Mouse (Mus musculus) forebrain, embryonic 12.5 days (tissue): ENCODE measurements around the gene Faim2. TPM values are rescaled to one million over a fixed set of nuclear protein-coding genes. Genes with fewer than 3 reads are reported as not detected.

Experiments
- ATAC-seq: fragments of 200-750 bp; cut with Nextera tagmentation; 2 replicates; pipeline ENCODE4 v1.8.0; 2017; ENCODE audit warnings: moderate TSS enrichment; ENCODE audit not compliant: low FRiP score
- H3K27ac ChIP-seq: fragments of 300-500 bp; sonication (generic); 2 replicates; pipeline ENCODE4 v1.5.1; 2016; ENCODE audit warnings: mild to moderate bottlenecking
- H3K27me3 ChIP-seq: fragments of 300-500 bp; sonication (generic); 2 replicates; pipeline ENCODE4 v1.6.1; 2016; ENCODE audit warnings: mild to moderate bottlenecking
- H3K36me3 ChIP-seq: fragments of 300-500 bp; sonication (generic); replicated peaks from 2 replicates; pipeline ENCODE4 v1.6.1; 2016; ENCODE audit warnings: mild to moderate bottlenecking
- H3K4me1 ChIP-seq: fragments of 300-500 bp; sonication (generic); 2 replicates; pipeline ENCODE4 v1.6.1; 2016
- H3K4me2 ChIP-seq: fragments of 300-500 bp; sonication (generic); 2 replicates; pipeline ENCODE4 v1.6.1; 2016; ENCODE audit warnings: mild to moderate bottlenecking, moderate library complexity
- H3K4me3 ChIP-seq: fragments of 300-500 bp; sonication (generic); replicated peaks from 2 replicates; pipeline ENCODE4 v1.5.1; 2016; ENCODE audit warnings: mild to moderate bottlenecking
- H3K9ac ChIP-seq: fragments of 300-500 bp; sonication (generic); 2 replicates; pipeline ENCODE4 v1.6.1; 2016; ENCODE audit warnings: mild to moderate bottlenecking
- H3K9me3 ChIP-seq: fragments of 300-500 bp; sonication (generic); 2 replicates; pipeline ENCODE4 v1.6.1; 2016
- WGBS: fragments of 180-500 bp; shearing (Covaris S2); methylation state at CpG from one replicate; pipeline ENCODE4 v1.1.7; 2016; 5-methylcytosine and 5-hydroxymethylcytosine counted together
- polyA plus RNA-seq: library from polyadenylated mRNA; unstranded; fragments of >200 nt; fragmentation: Nextera tagmentation; extraction: Ambion mirVana; gene quantifications from 2 replicates; pipeline ENCODE4 v1.2.1, GENCODE M21; 2016

The Faim2 gene
- 1.6 and 1.9 TPM in 2 replicates for polyA plus RNA-seq

DNA sequence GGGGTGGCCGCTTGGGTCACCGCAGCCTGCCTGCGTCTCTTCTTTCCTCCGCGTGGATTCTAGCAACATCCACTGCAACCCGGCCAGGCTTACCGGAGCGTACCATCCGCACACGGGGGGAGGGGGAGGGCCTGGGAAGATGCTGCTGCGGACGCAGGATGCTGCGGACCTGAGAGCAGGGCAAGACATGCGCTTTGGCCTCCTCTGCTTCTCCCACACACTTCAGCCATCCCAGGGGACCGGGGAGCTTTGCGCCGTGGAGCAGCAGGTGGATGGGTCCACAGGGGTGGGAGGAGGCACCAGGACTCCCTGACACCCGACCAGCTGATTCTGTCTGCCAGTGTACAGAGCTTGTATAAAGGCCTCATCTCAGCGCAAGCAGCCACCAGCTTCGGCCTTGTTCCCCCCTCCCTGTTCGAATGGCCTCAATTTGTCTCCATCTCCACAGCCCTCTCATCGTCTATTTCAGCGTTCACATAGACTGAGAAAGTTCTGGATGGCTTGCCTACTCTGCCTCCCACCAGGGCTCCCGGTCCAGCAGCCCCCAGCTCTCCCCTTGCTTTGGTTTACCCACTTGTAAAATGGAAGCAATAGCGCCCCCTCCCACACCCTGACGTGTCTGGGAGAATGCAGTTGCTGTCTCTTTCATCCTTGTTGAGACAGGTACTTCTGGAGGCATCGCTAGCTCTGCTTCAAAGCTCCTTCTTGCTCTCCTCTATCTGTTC lies at the start of gene Faim2:
Gene Faim2, minus strand, starts transcription at position 537 of the 725 bp plus-strand sequence.
- 10% methylated on average over 24 of the region's 27 CpGs for WGBS
- Histone ChIP-seq H3K27me3 (peaks cover 29% of the 10 kb centered on the region), H3K9ac (peak within 1 kb of the TSS; percentile 42), H3K36me3 (no peaks in the 10 kb centered on the region), H3K4me3 (peak within 1 kb of the TSS; percentile 26), H3K4me1 (peaks cover 11% of the 10 kb centered on the region), H3K9me3 (no peaks in the 10 kb centered on the region), H3K27ac (no peak within 1 kb of the TSS), H3K4me2 (peak within 1 kb of the TSS; percentile 51)
- peak; percentile 67 for ATAC-seq

DNA sequence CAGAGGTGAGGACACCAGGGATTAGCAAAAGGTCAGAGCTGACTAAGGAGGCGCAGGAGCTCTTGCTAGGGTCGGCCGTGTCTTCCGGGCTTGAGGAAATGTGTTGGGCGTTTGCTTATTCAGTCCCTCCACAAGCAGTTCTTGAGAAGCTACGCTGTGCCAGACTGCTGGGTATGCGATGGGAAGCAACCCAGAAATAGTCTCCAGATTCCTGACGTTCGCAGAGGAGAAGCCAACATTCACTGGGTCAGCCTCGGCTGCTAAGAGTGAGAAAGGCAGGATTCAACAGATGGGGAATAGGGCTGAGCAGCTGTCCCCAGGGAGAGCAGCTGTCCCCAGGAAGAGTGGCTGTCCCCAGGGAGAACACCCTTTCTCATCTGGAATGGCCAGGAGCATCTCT lies 41.2 kb upstream of the Faim2 start:
- no peak overlapping the region for H3K4me2 ChIP-seq
- no peak overlapping the region for H3K9ac ChIP-seq
- H3K27ac ChIP-seq: no peak overlapping the region
- 84% methylated on average over 10 of the region's 10 CpGs for whole genome bisulfite sequencing
- H3K4me3 ChIP-seq: no peak overlapping the region
- H3K4me1 ChIP-seq: 0 out of 2 replicates have a peak, but pooled peaks cover 2% of the 10 kb centered on the region
- no peak for ATAC-seq
- no peaks in the 10 kb centered on the region; the same call in 1 of the 2 replicates for H3K27me3 ChIP-seq
- no peaks in the 10 kb centered on the region for H3K9me3 ChIP-seq
- no peaks in the 10 kb centered on the region for H3K36me3 ChIP-seq

DNA sequence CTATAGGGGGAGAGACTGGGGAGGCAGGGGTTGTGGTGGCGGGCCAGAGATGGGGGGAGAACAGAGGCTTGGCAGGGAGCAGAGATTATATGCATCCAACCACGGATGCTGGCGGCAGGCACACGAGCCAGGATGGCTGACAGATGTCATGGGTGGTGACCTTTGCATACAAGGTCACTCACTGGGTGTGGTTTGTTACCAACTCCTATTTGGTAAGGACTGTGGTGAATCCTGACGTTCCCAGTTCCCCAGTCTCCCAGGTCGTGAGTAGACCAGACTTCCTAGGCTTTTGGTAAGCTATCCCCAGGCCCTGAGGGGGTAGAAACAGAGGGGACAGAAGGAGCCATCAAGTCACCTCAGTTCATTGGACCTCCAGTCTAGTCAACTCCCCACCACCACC lies 40.7 kb upstream of the Faim2 start:
- 74% methylated on average over 6 of the region's 6 CpGs for WGBS
- Histone ChIP-seq H3K9ac (no peak overlapping the region), H3K9me3 (no peaks in the 10 kb centered on the region), H3K4me1 (0 out of 2 replicates have a peak, but pooled peaks cover 4% of the 10 kb centered on the region), H3K4me3 (no peak overlapping the region), H3K4me2 (no peak overlapping the region), H3K27me3 (peaks cover 1% of the 10 kb centered on the region; the same call in 1 of the 2 replicates), H3K27ac (no peak overlapping the region), H3K36me3 (no peaks in the 10 kb centered on the region)
- no peak for ATAC-seq

DNA sequence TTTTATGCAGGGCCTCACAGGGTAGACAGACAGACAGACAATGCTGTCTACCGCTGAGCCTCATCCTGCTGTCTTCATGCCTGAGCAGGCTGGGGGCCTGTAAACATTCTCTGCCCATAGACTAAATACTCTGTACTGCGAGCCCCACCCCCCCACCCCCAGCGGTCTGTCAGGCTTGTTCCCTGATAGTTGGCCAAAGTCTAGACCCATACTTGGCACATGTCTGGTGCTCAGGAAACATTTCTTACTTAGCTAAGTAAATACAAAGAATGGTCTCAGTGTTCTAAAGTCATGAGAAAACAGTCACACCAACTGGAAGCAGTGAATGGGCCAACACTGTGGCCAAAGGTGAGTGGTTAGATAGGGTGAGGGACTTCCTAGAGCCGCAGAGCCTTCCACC lies 39.4 kb upstream of the Faim2 start:
- Histone ChIP-seq H3K4me2 (no peak overlapping the region), H3K9me3 (no peaks in the 10 kb centered on the region), H3K4me1 (0 out of 2 replicates have a peak, but pooled peaks cover 4% of the 10 kb centered on the region), H3K9ac (no peak overlapping the region), H3K4me3 (no peak overlapping the region), H3K27me3 (peaks cover 7% of the 10 kb centered on the region; the same call in 1 of the 2 replicates), H3K27ac (no peak overlapping the region), H3K36me3 (no peaks in the 10 kb centered on the region)
- WGBS: 81% methylated on average over 4 of the region's 4 CpGs
- ATAC-seq: no peak

DNA sequence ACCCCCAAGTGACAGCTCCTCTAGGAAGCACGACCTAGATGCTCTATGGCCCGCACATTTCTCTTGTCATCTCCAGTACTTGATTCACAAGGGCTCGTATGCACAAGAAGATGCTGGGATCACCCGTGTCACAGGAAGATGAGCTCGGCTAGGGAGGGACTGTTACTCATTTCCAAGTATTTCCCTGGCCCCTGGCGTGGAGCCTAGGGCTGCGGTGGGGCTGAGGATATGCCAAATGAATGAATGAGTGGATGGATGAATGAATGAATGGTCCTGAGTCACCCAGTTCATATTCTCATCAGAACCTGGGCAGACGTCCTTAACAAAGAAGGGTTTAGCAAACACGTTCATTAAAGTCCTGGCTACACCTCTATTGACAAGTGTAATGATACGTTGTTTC lies 32.3 kb upstream of the Faim2 start:
- no peaks in the 10 kb centered on the region for H3K36me3 ChIP-seq
- peaks cover 22% of the 10 kb centered on the region; the same call in 1 of the 2 replicates for H3K27me3 ChIP-seq
- H3K4me3 ChIP-seq: no peak overlapping the region
- 60% methylated on average over 10 of the region's 10 CpGs for WGBS
- no peak for ATAC-seq
- no peak overlapping the region for H3K4me2 ChIP-seq
- no peak overlapping the region for H3K27ac ChIP-seq
- peaks cover 14% of the 10 kb centered on the region; the same call in 1 of the 2 replicates for H3K4me1 ChIP-seq
- H3K9me3 ChIP-seq: no peaks in the 10 kb centered on the region
- H3K9ac ChIP-seq: no peak overlapping the region

DNA sequence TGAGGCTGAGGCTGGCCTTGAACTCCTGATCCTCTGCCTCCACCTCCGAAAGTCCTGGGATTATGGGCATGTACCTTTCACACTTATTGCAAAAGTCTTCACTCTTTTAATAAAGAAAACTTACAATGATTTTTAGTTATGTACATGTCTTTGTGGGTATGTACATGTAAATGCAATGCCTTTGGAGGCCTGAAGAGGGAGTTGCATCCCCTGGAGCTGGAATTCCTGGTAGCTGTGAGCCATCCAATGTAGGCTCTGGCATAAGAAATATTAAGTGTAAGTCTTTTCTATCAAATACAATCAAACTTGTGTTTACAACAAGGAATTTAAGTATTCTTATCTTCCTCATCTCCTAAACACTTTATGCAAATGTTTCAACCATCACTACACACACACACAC lies 31.0 kb upstream of the Faim2 start:
- H3K36me3 ChIP-seq: no peaks in the 10 kb centered on the region
- no peak overlapping the region for H3K4me2 ChIP-seq
- peaks cover 22% of the 10 kb centered on the region; the same call in 1 of the 2 replicates for H3K27me3 ChIP-seq
- WGBS: 94% methylated on average over 1 of the region's 1 CpGs
- H3K4me1 ChIP-seq: peaks cover 10% of the 10 kb centered on the region; the same call in 1 of the 2 replicates
- no peak overlapping the region for H3K4me3 ChIP-seq
- H3K27ac ChIP-seq: no peak overlapping the region
- no peak overlapping the region for H3K9ac ChIP-seq
- no peaks in the 10 kb centered on the region for H3K9me3 ChIP-seq
- ATAC-seq: no peak

DNA sequence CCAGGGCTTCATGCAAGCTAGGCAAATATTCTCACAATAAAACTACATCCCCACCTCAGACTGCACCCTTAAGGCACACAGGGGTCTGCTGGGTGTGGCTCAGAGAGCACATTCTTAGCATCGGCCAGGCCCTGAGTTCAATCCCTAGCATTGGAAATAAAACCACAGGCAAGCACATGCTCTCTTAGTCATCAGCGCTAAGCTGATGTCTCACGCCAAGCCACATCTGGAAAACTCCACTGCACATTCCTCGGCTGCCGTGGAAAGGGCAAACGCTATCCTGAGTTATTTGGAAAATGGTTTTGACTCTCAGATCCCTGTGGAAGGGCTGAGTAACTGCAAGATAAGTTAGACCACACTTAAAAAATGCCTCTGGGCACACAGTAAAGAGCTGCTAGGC lies 25.8 kb upstream of the Faim2 start:
- H3K4me1 ChIP-seq: no peaks in the 10 kb centered on the region
- H3K9ac ChIP-seq: no peak overlapping the region
- no peak overlapping the region for H3K4me3 ChIP-seq
- WGBS: 81% methylated on average over 6 of the region's 6 CpGs
- H3K27me3 ChIP-seq: no peaks in the 10 kb centered on the region
- no peak for ATAC-seq
- no peak overlapping the region for H3K27ac ChIP-seq
- no peak overlapping the region for H3K4me2 ChIP-seq
- no peaks in the 10 kb centered on the region for H3K36me3 ChIP-seq
- H3K9me3 ChIP-seq: no peaks in the 10 kb centered on the region

DNA sequence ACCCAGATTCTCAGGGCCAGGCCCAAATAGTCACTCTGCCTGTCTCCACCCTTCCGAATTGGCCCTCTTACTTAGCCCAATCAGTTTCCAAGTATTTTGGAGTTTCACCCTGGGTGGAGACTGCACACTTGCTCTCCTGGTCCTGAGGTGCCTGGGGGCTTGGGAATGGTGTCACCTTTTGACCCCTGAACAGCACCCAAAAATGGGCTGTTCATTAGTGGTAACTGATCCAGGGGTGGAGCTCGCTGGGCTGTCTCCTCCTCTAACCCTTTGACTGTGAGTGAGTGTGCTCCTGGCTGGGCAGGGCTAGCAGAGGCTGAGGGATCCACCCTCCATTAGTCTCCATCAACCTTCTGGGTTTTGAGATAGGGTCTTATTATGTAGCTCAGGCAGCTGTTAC lies 21.9 kb upstream of the Faim2 start:
- no peak overlapping the region for H3K4me3 ChIP-seq
- H3K4me2 ChIP-seq: no peak overlapping the region
- WGBS: 65% methylated on average over 2 of the region's 2 CpGs
- no peak overlapping the region for H3K27ac ChIP-seq
- no peaks in the 10 kb centered on the region for H3K36me3 ChIP-seq
- no peaks in the 10 kb centered on the region for H3K27me3 ChIP-seq
- no peak overlapping the region for H3K9ac ChIP-seq
- no peak for ATAC-seq
- no peaks in the 10 kb centered on the region for H3K9me3 ChIP-seq
- no peaks in the 10 kb centered on the region for H3K4me1 ChIP-seq

DNA sequence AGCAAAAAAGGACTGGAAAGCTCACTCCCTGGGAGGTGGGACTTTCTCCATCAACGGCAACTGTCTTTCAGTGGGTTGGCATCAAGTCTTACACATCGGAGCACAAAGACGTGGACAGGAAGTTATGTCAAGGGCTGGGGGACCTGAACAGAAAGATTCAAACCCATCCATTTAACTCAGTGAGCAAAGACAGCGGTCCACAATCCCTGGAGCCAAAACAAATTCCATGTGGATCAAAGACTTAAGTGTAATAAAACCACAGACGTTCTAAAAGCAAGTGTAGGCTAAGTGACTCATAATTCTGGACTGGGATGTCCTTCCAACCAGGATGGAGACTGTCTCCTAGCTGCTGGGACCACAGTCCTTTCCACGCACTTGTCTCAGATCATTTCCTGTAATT lies 19.8 kb upstream of the Faim2 start:
- no peak overlapping the region for H3K4me2 ChIP-seq
- WGBS: 84% methylated on average over 6 of the region's 6 CpGs
- no peak overlapping the region for H3K9ac ChIP-seq
- no peak overlapping the region for H3K27ac ChIP-seq
- ATAC-seq: no peak
- H3K4me1 ChIP-seq: no peaks in the 10 kb centered on the region
- H3K4me3 ChIP-seq: no peak overlapping the region
- H3K9me3 ChIP-seq: no peaks in the 10 kb centered on the region
- H3K36me3 ChIP-seq: no peaks in the 10 kb centered on the region
- peaks cover 9% of the 10 kb centered on the region; the same call in 1 of the 2 replicates for H3K27me3 ChIP-seq

DNA sequence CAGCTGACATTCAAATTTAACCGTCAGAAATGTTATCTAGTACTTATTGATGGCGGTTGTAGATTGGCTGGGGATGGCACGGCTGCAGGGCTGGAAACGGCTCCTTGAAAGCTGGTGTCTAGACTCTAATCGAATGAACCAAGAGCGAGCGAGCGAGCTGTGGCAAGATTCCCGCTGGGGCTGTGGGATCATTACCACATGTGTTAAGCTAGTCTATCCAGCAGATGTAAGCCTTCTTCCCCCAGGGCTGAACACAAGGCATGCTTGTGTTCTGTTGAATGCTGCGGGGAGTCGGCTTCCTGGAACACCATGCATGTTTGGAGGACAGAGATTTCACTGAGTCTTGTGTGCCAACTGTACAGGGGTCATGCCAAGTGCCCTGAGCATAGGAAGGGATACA lies 18.6 kb upstream of the Faim2 start:
- no peak overlapping the region for H3K4me2 ChIP-seq
- no peaks in the 10 kb centered on the region for H3K36me3 ChIP-seq
- no peaks in the 10 kb centered on the region for H3K4me1 ChIP-seq
- no peak for ATAC-seq
- WGBS: 73% methylated on average over 11 of the region's 11 CpGs
- peaks cover 9% of the 10 kb centered on the region; the same call in 1 of the 2 replicates for H3K27me3 ChIP-seq
- H3K4me3 ChIP-seq: no peak overlapping the region
- no peaks in the 10 kb centered on the region for H3K9me3 ChIP-seq
- no peak overlapping the region for H3K9ac ChIP-seq
- no peak overlapping the region for H3K27ac ChIP-seq

DNA sequence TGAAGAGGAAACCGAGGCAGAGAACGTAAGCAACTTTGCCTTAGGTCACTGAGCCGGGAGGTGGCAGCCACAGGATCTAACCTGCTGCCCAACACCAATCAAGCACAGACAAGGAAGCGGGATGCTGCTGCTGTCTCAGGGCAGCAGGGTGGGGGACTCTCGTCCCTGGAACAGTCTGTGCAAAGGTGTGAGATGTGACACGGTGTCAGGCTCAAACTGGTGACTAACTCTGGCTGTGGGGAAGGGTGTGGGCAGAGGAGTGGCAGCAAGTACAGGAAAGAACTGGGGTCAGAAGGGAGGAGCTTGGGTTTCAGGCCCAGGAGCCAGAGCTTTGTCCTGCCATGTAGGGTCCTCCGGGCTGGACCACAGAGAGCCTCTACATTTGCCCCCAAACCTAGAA lies 16.1 kb upstream of the Faim2 start:
- Histone ChIP-seq H3K9me3 (no peaks in the 10 kb centered on the region), H3K36me3 (no peaks in the 10 kb centered on the region), H3K27me3 (peaks cover 9% of the 10 kb centered on the region; the same call in 1 of the 2 replicates), H3K4me1 (no peaks in the 10 kb centered on the region), H3K4me3 (no peak overlapping the region), H3K27ac (no peak overlapping the region), H3K9ac (no peak overlapping the region), H3K4me2 (no peak overlapping the region)
- ATAC-seq: no peak
- 80% methylated on average over 7 of the region's 7 CpGs for WGBS

DNA sequence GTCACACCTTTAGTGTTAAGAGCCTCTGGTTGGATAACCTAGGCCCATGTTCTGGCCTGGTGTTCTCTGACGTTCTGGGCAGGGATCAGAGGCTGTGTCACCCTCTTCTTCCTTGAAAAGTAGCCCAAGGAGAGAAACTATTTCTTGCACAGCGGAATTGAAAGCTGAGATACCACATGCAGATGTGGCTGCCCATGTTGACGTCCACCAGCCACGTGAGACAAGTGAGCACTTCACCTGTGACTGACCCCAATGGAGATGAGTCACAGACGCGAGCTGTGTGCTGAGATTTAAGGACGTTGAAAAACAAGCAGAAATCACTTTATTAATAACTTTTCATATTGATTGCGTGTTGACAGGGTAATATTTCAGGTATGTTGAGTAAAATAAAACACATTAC lies 11.9 kb upstream of the Faim2 start:
- WGBS: 75% methylated on average over 8 of the region's 8 CpGs
- Histone ChIP-seq H3K9ac (no peak overlapping the region), H3K4me3 (no peak overlapping the region), H3K36me3 (no peaks in the 10 kb centered on the region), H3K9me3 (no peaks in the 10 kb centered on the region), H3K27ac (no peak overlapping the region), H3K27me3 (peaks cover 9% of the 10 kb centered on the region; the same call in 1 of the 2 replicates), H3K4me2 (no peak overlapping the region), H3K4me1 (peaks cover 12% of the 10 kb centered on the region)
- ATAC-seq: no peak
